Mouse (Mus musculus) right cerebral cortex, adult 18-20 months (tissue): ENCODE measurements at regions not wholly inside any gene's neighbourhood (a gene's known extent, or its start where the extent isn't known, plus 50 kb on each side); places are given as distances from the start of the nearest gene placed in this dataset.
"Not testable (repeated sequence)": the region's sequence is repeated elsewhere in the genome, so short reads cannot be mapped to it uniquely, and the experiment has no call there.

Experiments
- DNase-seq: peaks from one replicate; pipeline ENCODE4 v3.0.0; 2022; ENCODE audit warnings: mixed read lengths

GRCm38 (mm10) chr10:10116442-10116841, 215.6 kb upstream of the Stxbp5 start:
- no peak for DNase-seq

- peak; percentile 15 for DNase-seq
These were observed 212.4 kb upstream of the Stxbp5 start for GRCm38 (mm10) chr10:10113256-10113655.

DNA sequence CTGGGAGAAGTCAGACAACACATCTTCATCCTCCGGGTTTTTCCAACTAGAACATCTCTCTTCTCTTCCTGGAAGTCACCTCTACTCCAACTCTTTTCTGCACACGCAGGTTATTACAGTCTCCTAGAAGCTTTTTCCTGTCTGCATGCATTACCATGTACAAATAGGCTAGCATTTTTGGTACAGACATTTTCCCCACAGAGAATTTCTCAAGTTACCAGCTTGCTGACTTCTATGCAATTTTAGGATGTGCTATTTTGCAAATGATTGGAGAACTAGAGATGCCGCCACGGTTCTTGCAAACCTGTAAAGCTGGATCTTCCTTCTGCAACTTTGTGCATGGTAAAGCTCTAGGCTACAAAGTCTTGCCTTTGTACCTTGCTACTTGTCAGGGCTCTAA, 210.2 kb upstream of the Stxbp5 start:
- DNase-seq = peak; percentile 11

- no peak for DNase-seq
These were observed 209.0 kb upstream of the Stxbp5 start for GRCm38 (mm10) chr10:10109867-10110266.

GRCm38 (mm10) chr10:10107123-10107525, 206.2 kb upstream of the Stxbp5 start:
- peak; percentile 88 for DNase-seq

DNA sequence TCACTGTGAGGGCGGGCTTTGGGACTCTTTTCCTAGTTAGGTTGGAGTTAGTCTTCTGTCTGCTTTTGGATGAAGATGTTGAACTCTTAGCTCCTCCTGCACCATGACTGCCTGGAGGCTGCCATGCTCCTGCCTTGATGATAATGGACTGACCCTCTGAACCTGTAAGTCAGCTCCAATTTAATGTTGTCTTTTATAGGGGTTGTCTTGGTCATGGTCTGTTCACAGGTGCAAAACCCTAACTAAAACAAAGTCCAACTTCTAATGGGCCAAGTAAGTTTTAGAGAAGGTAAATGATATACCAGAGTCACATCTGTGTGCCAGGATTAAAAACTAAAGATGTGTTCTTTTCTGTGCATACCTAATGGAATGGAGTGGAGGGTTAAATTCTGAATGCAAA, 205.8 kb upstream of the Stxbp5 start:
- DNase-seq = no peak

DNA sequence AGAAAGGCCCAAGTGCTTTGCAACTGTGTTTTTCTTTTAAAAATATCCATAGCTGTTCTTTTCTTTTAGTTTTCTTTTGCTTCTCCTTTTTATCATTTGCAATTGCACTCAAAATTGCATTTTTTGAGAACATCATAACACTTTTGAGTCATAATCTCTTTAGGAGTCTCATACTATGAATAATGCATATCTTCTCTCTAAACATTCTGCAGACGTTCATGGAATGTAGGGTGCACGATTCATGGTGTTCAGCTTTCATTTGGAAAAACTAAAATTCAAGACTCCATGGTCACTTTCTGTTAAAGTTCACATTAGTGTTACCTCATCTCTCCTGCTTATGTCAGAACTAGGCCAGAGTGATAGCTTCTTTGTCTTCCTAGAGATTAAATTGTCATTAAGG, 200.8 kb upstream of the Stxbp5 start:
- DNase-seq = no peak

GRCm38 (mm10) chr10:10098521-10098920, 197.6 kb upstream of the Stxbp5 start:
- DNase-seq = no peak

DNA sequence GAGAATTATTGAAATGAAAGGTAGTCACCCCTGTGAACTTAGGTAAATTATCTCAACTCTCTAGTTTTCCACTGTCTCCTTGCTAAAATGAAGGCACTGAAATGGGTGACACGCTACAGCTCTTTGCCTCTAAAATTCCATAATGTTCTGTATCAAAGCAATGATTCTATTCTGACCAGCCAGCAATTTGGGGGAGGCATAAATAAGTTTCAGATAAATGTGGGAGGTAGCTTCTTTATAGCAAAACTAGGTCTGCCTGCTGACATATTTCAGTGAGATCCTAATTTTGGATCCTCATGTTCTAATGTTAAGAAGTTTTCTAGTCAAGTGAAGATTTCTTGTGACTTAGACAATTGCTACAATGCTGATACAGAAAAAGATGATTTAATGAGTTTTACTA, 193.2 kb upstream of the Stxbp5 start:
- peak; percentile 35 for DNase-seq

- peak; percentile 61 for DNase-seq
These were observed 192.8 kb upstream of the Stxbp5 start for GRCm38 (mm10) chr10:10093713-10094112.

DNA sequence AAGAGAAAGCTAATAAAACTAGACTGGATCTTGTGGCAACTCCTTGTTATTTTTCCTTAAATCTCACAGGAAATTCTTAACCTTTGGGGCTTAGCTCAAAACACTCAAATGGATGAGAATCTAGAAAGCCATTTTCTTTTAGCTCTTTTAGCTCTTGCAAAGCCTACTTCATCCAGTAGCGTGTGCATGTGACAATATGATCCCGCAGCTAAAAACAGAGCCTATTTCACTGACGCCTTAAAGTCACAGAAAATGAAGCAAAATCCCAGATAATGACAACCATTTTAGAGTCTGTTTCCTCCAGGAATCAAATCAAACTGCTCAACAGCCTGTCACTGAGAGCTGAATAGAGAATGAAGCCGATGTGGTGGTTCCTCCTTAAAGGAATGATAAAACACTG, 185.1 kb upstream of the Stxbp5 start:
- no peak for DNase-seq

DNA sequence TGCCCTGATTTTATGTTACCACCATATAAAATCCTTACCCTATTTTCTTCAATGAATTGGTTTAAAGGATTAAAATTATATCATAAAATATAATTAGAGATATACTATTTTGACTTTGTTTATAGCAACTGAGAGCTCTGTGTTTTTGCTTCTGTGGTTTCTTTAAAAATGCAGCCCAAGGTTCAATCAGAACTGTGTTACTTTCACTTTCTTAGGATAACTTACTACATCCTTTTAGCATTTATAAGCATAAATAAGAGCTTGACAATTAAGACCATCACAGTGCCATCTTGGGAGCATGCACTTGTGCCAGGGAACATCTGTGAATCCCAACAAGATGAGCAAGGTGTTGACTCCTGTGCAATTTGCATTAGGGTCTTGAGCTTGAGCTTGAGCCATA, 169.3 kb upstream of the Stxbp5 start:
- no peak for DNase-seq

GRCm38 (mm10) chr10:10069704-10070103, 168.8 kb upstream of the Stxbp5 start:
- DNase-seq = not testable (repeated sequence)

DNA sequence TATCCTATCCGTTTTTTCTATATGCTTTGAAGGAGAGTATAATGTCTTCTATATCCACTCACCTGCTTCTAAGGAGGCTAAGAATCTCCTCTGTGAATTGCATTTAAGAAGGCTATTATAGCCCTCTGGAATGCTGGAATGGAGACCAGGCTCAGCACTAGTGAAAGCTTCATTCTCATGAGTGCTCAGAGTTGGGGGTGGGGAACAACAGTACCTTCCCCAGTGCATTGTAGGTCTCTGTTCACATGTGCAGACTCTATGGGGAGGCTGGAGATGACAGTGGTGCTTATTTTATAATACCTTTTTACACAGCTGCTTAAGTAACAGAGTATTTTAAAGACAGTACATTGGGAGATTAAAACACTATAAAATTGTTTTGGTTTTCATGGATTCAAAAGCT, 145.9 kb upstream of the Stxbp5 start:
- no peak for DNase-seq

GRCm38 (mm10) chr10:10046318-10046717, 145.4 kb upstream of the Stxbp5 start:
- no peak for DNase-seq

DNA sequence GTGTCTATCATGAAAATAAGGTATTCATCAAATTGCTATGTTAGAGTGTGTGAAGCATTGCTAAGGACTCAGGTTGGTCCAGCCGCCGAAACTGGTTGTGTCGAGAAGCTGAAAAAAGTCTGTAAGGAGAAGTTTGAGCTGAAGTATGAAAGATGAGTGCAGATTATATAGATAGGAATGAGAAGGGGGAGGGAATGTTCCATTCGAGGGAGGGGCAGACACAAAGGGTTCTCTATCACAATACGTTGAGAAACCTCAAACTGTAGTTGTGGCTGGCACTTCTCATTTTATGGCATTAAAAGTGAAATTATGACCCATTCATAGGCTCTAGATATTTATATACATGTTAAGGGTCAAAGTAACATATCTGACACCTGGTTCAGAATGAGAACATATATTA, 108.4 kb upstream of the Stxbp5 start:
- DNase-seq = no peak

- no peak for DNase-seq
These were observed 97.7 kb upstream of the Stxbp5 start for GRCm38 (mm10) chr10:9998621-9999020.

DNA sequence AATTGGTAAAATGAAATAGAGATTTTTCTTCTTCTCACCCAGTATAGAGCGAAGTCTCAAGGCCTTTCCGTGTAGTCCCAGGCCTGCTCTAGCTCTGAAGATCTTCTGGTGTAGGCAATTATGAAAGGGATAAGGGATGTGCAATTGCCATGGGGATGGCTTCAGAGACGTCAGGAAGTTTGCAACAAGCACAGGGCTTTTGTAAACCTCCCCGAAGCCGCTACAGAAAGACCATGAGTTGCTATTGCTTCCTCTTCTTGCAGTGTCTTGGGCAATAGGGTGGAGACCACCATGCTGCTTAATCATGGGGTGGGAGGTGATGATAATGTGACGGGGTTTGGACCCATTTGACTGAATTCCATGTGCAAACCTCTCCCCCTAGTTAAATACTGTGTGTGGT, 95.3 kb upstream of the Stxbp5 start:
- no peak for DNase-seq

GRCm38 (mm10) chr10:9992798-9993197, 91.9 kb upstream of the Stxbp5 start:
- DNase-seq = no peak

DNA sequence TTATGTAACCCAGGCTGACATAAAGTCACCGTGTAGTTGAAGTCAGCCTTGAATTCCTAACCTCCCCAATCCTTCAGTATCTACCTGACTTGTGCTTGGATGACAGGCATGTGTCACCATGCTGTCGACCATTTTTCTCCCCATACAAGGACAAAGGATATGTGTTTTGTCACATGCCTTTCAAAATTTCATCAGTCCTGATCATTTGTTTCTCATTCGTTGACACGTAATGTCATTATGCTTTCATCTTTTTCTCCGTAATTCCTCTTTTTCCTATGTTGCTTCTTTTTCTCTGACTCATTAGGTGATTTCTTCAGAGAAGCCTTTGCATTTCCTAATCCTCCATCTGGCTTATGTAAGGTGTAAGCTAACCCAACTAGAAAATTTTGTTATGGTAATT, 84.5 kb upstream of the Stxbp5 start:
- DNase-seq = no peak

DNA sequence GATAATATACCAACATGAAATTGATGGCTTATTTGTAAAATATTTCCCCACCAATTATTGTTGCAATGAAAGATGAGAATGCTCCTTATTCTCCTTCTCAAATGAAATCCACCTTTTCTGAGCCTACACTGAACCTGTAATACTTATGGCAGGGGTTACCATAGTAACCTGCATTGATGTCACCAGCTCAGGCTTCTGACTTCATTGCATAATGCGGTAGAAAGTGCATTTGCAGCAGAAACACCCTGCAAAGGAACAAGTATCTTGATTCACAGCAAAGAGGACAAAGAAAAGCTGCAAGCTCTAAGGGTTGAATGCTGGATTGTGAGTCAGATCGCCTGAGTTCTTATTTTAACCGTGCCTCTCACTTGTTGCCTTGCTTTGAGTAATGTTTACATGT, 75.5 kb upstream of the Stxbp5 start:
- DNase-seq = peak; percentile 56
